Mouse (Mus musculus) layer of hippocampus, adult 9-11 months (tissue): ENCODE measurements around the gene Nup62.

Experiments
- DNase-seq: peaks from one replicate; pipeline ENCODE4 v3.0.0; 2022

The Nup62 gene

GRCm38 (mm10) chr7:44849416-44850111 is 33.7 kb downstream of the Nup62 start:
- DNase-seq, result peak; percentile 96

- DNase-seq, result no peak
Observed at GRCm38 (mm10) chr7:44850146-44850545, 34.3 kb downstream of the Nup62 start.

DNA sequence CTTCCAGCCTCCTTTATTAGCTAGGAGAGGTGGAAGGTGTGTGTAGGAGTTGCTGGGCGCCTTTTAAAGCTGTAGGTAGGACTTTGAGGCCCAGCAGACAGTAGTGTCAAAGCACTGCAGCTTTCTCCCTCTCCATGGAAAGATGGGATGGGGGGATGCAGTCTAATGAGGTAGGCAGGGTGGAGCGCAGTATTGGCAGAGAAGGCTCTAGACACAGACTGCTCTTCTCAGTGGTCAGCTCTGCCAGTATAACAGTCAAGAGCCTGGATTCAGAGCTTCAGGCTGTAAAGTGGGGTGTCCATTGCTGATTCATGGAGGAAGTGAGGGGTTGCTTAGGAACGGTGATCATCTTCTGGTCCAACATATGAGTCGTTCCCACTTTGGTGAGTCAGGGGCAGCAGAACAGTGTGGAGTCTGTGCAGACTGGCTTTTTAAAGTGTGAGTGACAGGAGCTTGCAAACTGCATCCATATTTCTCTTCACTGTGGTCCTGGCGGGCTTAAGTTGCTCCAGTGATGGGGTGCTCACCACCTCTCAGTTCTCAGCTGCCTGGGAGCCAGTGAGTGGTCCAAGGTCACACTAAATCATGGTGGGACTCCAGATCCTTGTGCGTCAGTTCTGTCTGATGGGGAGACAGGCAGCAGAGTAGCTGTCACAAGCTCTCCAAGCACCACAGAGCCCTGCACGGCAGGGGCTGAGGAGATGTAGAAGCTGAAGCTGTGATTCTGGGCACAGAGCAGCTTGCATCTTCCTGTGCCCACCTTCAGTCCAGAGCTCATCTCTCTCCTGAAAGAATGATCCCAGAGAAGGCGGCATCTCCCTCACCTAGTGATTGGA is 35.1 kb downstream of the Nup62 start:
- DNase-seq, result peak; percentile 31

DNA sequence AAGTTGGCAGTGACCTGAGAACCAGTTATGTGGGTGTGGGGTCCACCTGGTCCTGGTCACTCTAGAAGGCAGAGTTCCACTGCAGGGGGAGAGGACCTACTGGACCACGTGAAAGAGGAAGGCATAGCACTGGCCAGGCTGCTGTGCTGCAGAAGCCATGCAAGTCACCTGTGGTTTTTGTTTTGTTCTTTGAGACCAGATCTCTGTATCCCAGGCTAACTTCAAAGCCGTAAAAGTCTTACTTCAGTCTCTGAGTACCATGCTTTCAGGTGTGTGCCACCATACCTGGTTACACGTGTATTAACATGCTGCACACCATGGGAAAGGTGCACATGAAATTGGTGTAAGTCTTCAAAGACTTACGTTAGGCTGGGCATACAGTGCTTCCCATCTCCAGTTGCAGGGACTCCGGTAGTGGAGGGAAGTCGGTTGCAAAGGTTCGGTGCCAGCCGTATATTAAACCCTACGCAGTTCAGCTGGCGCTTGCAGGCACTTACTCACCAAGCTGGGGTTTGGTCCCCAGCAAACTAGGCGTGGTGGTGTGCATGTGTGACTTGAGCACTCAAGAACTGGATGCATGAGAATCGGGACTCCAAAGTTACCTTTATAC is 35.8 kb downstream of the Nup62 start:
- DNase-seq, result no peak

DNA sequence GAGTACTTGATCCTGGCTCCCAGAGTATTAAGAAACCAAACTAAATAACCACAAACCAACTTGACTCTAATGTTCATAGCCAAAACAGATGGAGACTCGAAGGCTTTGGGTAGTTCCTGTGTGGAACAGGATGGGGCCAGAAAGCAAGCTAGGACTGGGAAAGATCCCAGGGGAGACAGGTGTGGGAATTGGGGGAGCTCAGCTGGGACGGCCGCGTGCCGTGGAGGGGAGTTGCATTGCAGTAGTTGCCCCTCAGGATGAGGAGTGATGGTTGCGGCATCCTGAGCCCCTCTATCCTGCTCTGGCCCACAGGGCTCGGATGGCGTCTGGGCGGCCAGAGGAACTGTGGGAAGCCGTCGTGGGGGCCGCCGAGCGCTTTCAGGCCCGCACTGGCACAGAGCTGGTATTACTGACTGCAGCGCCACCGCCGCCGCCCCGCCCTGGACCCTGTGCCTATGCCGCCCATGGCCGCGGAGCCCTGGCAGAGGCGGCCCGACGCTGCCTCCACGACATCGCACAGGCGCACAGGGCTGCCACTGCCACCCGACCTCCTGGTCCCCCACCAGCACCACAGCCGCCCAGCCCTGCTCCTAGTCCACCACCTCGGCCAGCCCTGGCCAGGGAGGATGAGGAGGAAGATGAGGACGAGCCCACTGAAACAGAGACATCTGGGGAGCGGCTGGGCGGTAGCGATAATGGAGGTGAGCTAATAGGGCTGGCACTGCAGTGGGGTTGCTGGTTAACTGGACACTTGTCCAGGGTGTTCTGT is 36.6 kb downstream of the Nup62 start:
- DNase-seq, result no peak

DNA sequence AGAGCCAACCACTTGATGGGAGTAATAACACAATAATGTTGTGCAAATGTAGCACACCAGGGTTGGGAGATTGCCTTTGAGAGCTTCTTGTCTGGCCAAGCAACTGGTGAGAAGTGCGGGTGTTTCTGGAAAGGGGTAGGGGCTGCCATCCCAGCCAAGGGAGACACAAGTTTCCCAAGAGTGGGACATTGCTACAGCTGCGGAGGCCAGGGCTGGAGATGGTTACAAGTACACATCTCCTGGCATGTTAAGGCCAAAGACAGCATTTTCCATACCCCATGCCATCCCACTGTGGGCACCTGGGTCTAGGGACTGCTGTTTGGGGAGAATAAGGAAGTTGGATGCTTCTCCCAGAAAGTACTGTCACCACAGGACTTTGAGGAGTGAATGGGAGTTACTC is 37.2 kb downstream of the Nup62 start:
- DNase-seq, result no peak

- no peak for DNase-seq
Observed at GRCm38 (mm10) chr7:44853596-44854355, 37.9 kb downstream of the Nup62 start.

DNA sequence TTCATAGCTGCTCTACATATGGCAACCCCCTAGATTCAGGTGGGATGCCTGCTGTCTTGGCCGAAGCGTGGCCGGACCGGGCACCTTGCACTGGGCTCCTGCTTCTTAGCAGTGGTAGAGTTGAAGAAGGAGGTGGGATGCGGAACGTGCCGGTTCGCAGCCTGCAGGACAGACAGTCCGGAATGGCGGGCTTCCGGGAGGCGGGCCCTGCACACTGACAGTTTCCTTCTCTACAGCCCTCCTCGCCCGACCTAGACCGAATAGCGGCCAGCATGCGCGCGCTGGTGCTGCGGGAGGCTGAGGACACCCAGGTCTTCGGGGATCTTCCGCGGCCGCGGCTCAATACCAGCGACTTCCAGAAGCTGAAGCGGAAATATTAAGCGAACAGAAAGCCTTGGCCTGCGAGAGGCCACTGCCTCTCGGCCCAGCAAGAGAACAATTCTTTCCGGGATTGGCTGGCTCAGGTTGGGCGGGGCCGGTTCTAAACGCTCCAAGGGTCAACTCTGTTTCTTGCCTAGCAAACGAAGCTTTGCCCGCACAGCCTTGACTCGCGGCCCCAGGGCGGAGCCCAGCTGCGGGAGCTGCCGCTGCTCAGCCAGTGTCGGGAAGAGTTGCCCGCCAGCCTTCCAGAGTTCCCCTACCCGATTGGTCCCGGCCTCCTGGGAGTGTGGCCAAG is 38.6 kb downstream of the Nup62 start:
- DNase-seq, result peak; percentile 78

GRCm38 (mm10) chr7:44855036-44855435 is 39.1 kb downstream of the Nup62 start:
- no peak for DNase-seq

GRCm38 (mm10) chr7:44856265-44856916 is 40.5 kb downstream of the Nup62 start:
- no peak for DNase-seq

DNA sequence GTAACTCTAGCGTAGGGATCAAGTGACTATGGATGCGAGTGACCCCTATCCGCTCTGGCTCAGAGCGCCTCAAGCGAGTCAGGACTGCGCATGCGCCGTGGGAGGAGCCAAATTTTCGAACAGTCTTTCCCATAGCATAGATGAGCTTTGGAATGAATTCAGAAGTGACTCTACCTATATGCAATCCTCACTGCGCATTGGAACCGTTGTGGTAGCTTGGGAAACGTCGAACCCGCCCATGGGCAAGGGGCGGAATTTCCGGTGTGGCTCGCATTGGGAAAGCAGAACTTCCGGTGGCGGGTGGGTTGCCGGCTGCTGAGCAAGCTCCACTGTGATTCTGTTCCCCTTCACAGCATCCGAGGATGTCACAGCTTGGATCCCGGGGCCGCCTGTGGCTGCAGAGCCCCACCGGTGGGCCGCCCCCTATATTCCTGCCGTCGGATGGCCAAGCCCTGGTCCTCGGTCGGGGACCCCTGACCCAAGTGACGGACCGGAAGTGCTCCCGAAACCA is 41.2 kb downstream of the Nup62 start, which contains the start of gene Pnkp:
Pnkp (plus strand) TSS at position 98 of the 511 bp plus-strand sequence.
- DNase-seq, result peak; percentile 94

GRCm38 (mm10) chr7:44857905-44858304 is 42.0 kb downstream of the Nup62 start:
- no peak for DNase-seq

DNA sequence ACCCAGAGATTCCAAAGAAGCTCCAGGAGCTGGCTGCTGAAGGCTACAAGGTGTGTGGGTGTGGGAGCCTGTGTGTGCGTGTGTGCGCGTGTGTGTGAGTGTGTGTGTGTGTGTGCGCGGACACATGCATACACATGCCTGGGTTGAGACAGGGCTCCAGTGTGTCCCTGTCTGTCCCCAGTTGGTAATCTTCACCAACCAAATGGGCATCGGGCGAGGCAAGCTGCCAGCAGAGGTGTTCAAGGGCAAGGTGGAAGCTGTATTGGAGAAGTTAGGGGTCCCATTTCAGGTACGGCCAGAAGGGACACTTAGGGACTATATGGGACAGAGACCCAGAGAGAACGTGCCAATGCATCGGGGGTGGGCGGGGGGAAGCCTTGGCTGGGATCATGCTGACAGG is 44.0 kb downstream of the Nup62 start:
- DNase-seq, result no peak

DNA sequence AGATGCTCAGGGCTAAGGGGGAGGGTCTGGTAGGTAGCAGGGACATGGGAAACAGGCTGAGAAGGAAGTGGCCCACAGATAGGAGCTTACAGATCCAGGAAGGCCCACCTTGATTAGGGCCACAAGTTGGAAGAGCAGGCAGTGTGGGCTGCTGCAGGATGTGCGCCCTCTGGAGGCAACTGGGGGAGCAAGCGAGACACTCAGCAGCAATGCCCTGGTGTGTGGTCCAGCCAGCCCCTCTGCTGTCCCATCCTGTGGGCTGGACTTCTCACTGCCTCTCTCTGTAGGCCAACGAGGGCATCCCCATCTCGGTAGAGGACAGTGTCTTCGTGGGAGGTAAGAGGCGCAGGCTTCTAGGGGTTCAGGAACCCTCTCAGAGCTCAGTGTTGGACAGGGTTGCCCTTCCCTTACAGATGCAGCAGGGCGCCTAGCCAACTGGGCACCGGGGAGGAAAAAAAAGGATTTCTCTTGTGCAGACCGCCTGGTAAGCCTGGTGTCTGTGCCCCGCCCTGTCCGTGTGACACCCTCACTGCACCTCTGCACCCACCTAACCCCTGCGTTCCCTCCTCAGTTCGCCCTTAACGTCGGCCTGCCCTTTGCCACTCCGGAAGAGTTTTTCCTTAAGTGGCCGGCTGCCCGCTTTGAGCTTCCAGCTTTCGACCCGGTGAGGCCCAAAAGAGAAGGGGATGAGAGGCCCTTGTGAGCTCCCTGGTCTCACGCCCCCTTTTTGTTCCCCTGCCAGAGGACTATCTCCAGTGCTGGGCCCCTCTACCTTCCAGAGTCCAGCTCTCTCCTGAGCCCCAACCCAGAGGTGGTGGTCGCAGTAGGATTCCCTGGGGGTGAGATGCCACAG is 44.9 kb downstream of the Nup62 start:
- no peak for DNase-seq

- no peak for DNase-seq
Observed at GRCm38 (mm10) chr7:44861429-44861816, 45.5 kb downstream of the Nup62 start.

- DNase-seq, result no peak
Observed at GRCm38 (mm10) chr7:44862434-44862833, 46.5 kb downstream of the Nup62 start.

DNA sequence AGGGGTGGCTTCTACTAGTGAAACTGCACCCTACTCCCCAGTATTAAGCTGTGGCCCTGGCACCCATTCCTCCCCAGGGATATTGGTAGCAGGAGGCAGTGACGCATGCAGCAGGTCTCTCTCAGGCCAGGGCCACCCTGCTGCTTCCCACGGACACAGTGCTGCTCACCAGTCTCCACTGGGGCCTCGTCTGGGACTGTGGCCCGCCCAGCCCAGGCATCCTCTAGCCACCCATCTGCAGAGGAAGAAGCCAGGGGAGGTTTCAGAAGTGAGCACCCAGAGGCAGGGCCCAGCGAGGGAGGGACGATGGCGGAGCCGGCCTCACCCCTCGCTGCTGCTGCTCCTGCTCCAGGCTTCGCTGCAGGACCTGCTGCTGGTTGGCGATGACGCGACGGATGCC is 47.3 kb downstream of the Nup62 start:
- DNase-seq, result no peak

DNA sequence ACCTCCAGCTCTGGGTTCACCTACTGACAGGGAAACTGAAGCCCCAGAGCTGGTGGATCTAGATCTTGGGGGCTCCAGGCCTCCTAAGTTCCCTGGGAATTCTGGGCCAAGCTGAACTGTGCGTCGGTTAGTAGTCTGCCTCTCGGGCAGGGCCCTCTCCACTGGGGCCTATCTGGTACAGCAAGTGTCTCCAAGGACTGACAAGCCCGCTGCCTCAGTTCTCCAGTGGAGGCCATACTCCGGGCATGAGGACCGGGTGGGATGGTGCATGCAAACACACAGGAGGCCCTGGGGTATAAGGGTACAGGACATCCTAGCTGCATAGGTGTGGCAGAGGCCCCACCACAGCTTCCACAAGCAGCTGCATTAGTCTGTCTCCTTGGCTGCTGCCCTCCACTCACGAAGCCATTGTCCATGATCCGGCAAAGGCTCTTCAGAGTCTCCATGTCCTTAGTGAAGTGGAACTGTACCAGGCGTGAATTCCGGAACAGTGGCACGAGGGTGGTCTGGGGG is 48.1 kb downstream of the Nup62 start:
- DNase-seq, result no peak
